Mouse (Mus musculus) neural tube, embryonic 12.5 days (tissue): ENCODE measurements at regions not wholly inside any gene's neighbourhood (a gene's known extent, or its start where the extent isn't known, plus 50 kb on each side); places are given as distances from the start of the nearest gene placed in this dataset.

Source experiments
- ATAC-seq: fragments of 200-750 bp; cut with Nextera tagmentation; 2 replicates; pipeline ENCODE4 v1.8.0; 2017; ENCODE audit warnings: low read depth, mild to moderate bottlenecking, moderate TSS enrichment, moderate library complexity; ENCODE audit not compliant: low FRiP score
- H3K27ac ChIP-seq: fragments of 300-500 bp; sonication (generic); 2 replicates; pipeline ENCODE4 v1.5.1; 2016
- H3K27me3 ChIP-seq: fragments of 300-500 bp; sonication (generic); replicated peaks from 2 replicates; pipeline ENCODE4 v1.6.1; 2016; ENCODE audit warnings: mild to moderate bottlenecking
- H3K36me3 ChIP-seq: fragments of 300-500 bp; sonication (generic); 2 replicates; pipeline ENCODE4 v1.6.1; 2016; ENCODE audit warnings: mild to moderate bottlenecking
- H3K4me1 ChIP-seq: fragments of 300-500 bp; sonication (generic); 2 replicates; pipeline ENCODE4 v1.6.1; 2016
- H3K4me2 ChIP-seq: fragments of 300-500 bp; sonication (generic); replicated peaks from 2 replicates; pipeline ENCODE4 v1.6.1; 2016; ENCODE audit warnings: mild to moderate bottlenecking
- H3K4me3 ChIP-seq: fragments of 300-500 bp; sonication (generic); 2 replicates; pipeline ENCODE4 v1.5.1; 2016
- H3K9ac ChIP-seq: fragments of 300-500 bp; sonication (generic); 2 replicates; pipeline ENCODE4 v1.6.1; 2016; ENCODE audit warnings: mild to moderate bottlenecking
- H3K9me3 ChIP-seq: fragments of 300-500 bp; sonication (generic); 2 replicates; pipeline ENCODE4 v1.6.1; 2016; ENCODE audit warnings: mild to moderate bottlenecking
- WGBS: fragments of 180-500 bp; shearing (Covaris S2); methylation state at CpG from one replicate; pipeline ENCODE4 v1.1.7; 2016; 5-methylcytosine and 5-hydroxymethylcytosine counted together

GRCm38 (mm10) chr2:50741337-50741736, 407.6 kb downstream of the Rnd3 start:
- Histone ChIP-seq H3K4me1 (peaks cover 13% of the 10 kb centered on the region; the same call in 1 of the 2 replicates), H3K27ac (no peak overlapping the region), H3K9me3 (no peaks in the 10 kb centered on the region), H3K9ac (no peak overlapping the region), H3K27me3 (no peaks in the 10 kb centered on the region), H3K4me2 (no peak overlapping the region), H3K4me3 (no peak overlapping the region), H3K36me3 (no peaks in the 10 kb centered on the region)
- no peak for ATAC-seq
- WGBS = 78% methylated on average over 2 of the region's 2 CpGs

GRCm38 (mm10) chr2:50739599-50739979, 409.3 kb downstream of the Rnd3 start:
- H3K27me3 ChIP-seq = no peaks in the 10 kb centered on the region
- H3K27ac ChIP-seq = no peak overlapping the region
- WGBS = 70% methylated on average over 8 of the region's 8 CpGs
- ATAC-seq = peak; percentile 47; the same call in 1 of the 2 replicates
- H3K9me3 ChIP-seq = no peaks in the 10 kb centered on the region
- H3K4me1 ChIP-seq = peaks cover 13% of the 10 kb centered on the region; the same call in 1 of the 2 replicates
- no peak overlapping the region for H3K4me2 ChIP-seq
- H3K36me3 ChIP-seq = no peaks in the 10 kb centered on the region
- H3K4me3 ChIP-seq = no peak overlapping the region
- no peak overlapping the region for H3K9ac ChIP-seq

GRCm38 (mm10) chr2:50738936-50739598, 409.8 kb downstream of the Rnd3 start:
- Histone ChIP-seq H3K27ac (peak overlapping the region; percentile 17; the same call in 1 of the 2 replicates), H3K27me3 (no peaks in the 10 kb centered on the region), H3K36me3 (no peaks in the 10 kb centered on the region), H3K9me3 (no peaks in the 10 kb centered on the region), H3K4me3 (no peak overlapping the region), H3K4me1 (peaks cover 13% of the 10 kb centered on the region; the same call in 1 of the 2 replicates), H3K9ac (no peak overlapping the region), H3K4me2 (0 out of 2 replicates have a peak overlapping the region, but pooled peaks have one; percentile 14)
- WGBS = 41% methylated on average over 8 of the region's 8 CpGs
- 0 out of 2 replicates have a peak, but pooled peaks have one; percentile 57 for ATAC-seq

GRCm38 (mm10) chr2:50737706-50738105, 411.2 kb downstream of the Rnd3 start:
- H3K4me2 ChIP-seq = no peak overlapping the region
- no peak overlapping the region for H3K4me3 ChIP-seq
- no peak overlapping the region for H3K27ac ChIP-seq
- H3K36me3 ChIP-seq = no peaks in the 10 kb centered on the region
- H3K9me3 ChIP-seq = no peaks in the 10 kb centered on the region
- peaks cover 13% of the 10 kb centered on the region; the same call in 1 of the 2 replicates for H3K4me1 ChIP-seq
- 69% methylated on average over 9 of the region's 9 CpGs for WGBS
- H3K9ac ChIP-seq = no peak overlapping the region
- ATAC-seq = no peak
- H3K27me3 ChIP-seq = no peaks in the 10 kb centered on the region

- whole genome bisulfite sequencing = 92% methylated on average over 11 of the region's 11 CpGs
- no peak for ATAC-seq
- H3K27ac ChIP-seq = no peak overlapping the region
- no peaks in the 10 kb centered on the region for H3K27me3 ChIP-seq
- no peaks in the 10 kb centered on the region for H3K36me3 ChIP-seq
- H3K4me3 ChIP-seq = no peak overlapping the region
- H3K4me2 ChIP-seq = no peak overlapping the region
- no peaks in the 10 kb centered on the region for H3K9me3 ChIP-seq
- peaks cover 8% of the 10 kb centered on the region; the same call in 1 of the 2 replicates for H3K4me1 ChIP-seq
- no peak overlapping the region for H3K9ac ChIP-seq
These were observed 413.9 kb downstream of the Rnd3 start for GRCm38 (mm10) chr2:50735029-50735428.

- no peaks in the 10 kb centered on the region for H3K27me3 ChIP-seq
- no peak overlapping the region for H3K9ac ChIP-seq
- no peak for ATAC-seq
- H3K4me2 ChIP-seq = no peak overlapping the region
- no peaks in the 10 kb centered on the region for H3K36me3 ChIP-seq
- H3K9me3 ChIP-seq = no peaks in the 10 kb centered on the region
- H3K4me3 ChIP-seq = no peak overlapping the region
- WGBS = 77% methylated on average over 3 of the region's 3 CpGs
- no peak overlapping the region for H3K27ac ChIP-seq
- H3K4me1 ChIP-seq = peaks cover 4% of the 10 kb centered on the region
These were observed 410.1 kb upstream of the Mmadhc start for GRCm38 (mm10) chr2:50706652-50707051.

GRCm38 (mm10) chr2:50704297-50704696, 407.7 kb upstream of the Mmadhc start:
- no peaks in the 10 kb centered on the region for H3K9me3 ChIP-seq
- no peak overlapping the region for H3K4me2 ChIP-seq
- ATAC-seq = no peak
- no peak overlapping the region for H3K9ac ChIP-seq
- no peaks in the 10 kb centered on the region for H3K27me3 ChIP-seq
- no peak overlapping the region for H3K27ac ChIP-seq
- peaks cover 4% of the 10 kb centered on the region for H3K4me1 ChIP-seq
- WGBS = 62% methylated on average over 3 of the region's 3 CpGs
- no peak overlapping the region for H3K4me3 ChIP-seq
- H3K36me3 ChIP-seq = no peaks in the 10 kb centered on the region

- Histone ChIP-seq H3K4me3 (no peak overlapping the region), H3K4me1 (peaks cover 4% of the 10 kb centered on the region), H3K9me3 (no peaks in the 10 kb centered on the region), H3K9ac (no peak overlapping the region), H3K27me3 (no peaks in the 10 kb centered on the region), H3K4me2 (no peak overlapping the region), H3K36me3 (no peaks in the 10 kb centered on the region), H3K27ac (no peak overlapping the region)
- 60% methylated on average over 15 of the region's 15 CpGs for WGBS
- peak; percentile 44; the same call in 1 of the 2 replicates for ATAC-seq
These were observed 406.2 kb upstream of the Mmadhc start for GRCm38 (mm10) chr2:50702584-50703450.

- H3K9ac ChIP-seq = no peak overlapping the region
- peaks cover 11% of the 10 kb centered on the region for H3K4me1 ChIP-seq
- H3K27ac ChIP-seq = no peak overlapping the region
- no peak overlapping the region for H3K4me2 ChIP-seq
- H3K4me3 ChIP-seq = no peak overlapping the region
- no peaks in the 10 kb centered on the region for H3K36me3 ChIP-seq
- 72% methylated on average over 6 of the region's 6 CpGs for WGBS
- H3K27me3 ChIP-seq = no peaks in the 10 kb centered on the region
- H3K9me3 ChIP-seq = no peaks in the 10 kb centered on the region
- ATAC-seq = no peak
These were observed 402.2 kb upstream of the Mmadhc start for GRCm38 (mm10) chr2:50698841-50699240.

GRCm38 (mm10) chr2:50696575-50696974, 400.0 kb upstream of the Mmadhc start:
- no peak for ATAC-seq

GRCm38 (mm10) chr2:50694849-50695248, 398.2 kb upstream of the Mmadhc start:
- Histone ChIP-seq H3K9ac (no peak overlapping the region), H3K4me2 (no peak overlapping the region), H3K4me3 (no peak overlapping the region), H3K4me1 (peaks cover 12% of the 10 kb centered on the region), H3K27me3 (no peaks in the 10 kb centered on the region), H3K36me3 (no peaks in the 10 kb centered on the region), H3K27ac (no peak overlapping the region), H3K9me3 (no peaks in the 10 kb centered on the region)
- WGBS = 36% methylated on average over 2 of the region's 2 CpGs
- ATAC-seq = peak; percentile 96

More at GRCm38 (mm10) chr2:50696575-50696974, 400.0 kb upstream of the Mmadhc start:
- Histone ChIP-seq H3K27ac (no peak overlapping the region), H3K4me2 (no peak overlapping the region), H3K4me3 (no peak overlapping the region), H3K9ac (no peak overlapping the region), H3K36me3 (no peaks in the 10 kb centered on the region), H3K9me3 (no peaks in the 10 kb centered on the region), H3K27me3 (no peaks in the 10 kb centered on the region), H3K4me1 (peaks cover 12% of the 10 kb centered on the region)

- Histone ChIP-seq H3K27me3 (no peaks in the 10 kb centered on the region), H3K9ac (no peak overlapping the region), H3K9me3 (no peaks in the 10 kb centered on the region), H3K4me3 (no peak overlapping the region), H3K27ac (no peak overlapping the region), H3K4me1 (peaks cover 12% of the 10 kb centered on the region), H3K4me2 (no peak overlapping the region), H3K36me3 (no peaks in the 10 kb centered on the region)
- ATAC-seq = no peak
- 65% methylated on average over 7 of the region's 7 CpGs for WGBS
These were observed 397.3 kb upstream of the Mmadhc start for GRCm38 (mm10) chr2:50693784-50694350.
